Mouse (Mus musculus) kidney, adult 2 months (tissue): ENCODE data around the gene Oxt.

Experiments used
- CTCF ChIP-seq: fragments of 200-500 bp; conservative IDR thresholded peaks from 2 replicates; pipeline ENCODE4 v1.5.1; 2011; ENCODE audit warnings: low read depth, mild to moderate bottlenecking, control low read depth, low read length, moderate library complexity, mixed read lengths; ENCODE audit not compliant: insufficient read depth, insufficient read length
- POLR2A ChIP-seq: fragments of 200-500 bp; IDR thresholded peaks from one replicate; pipeline ENCODE4 v1.6.1; 2011; ENCODE audit warnings: low read depth, low read length, control low read depth

DNA sequence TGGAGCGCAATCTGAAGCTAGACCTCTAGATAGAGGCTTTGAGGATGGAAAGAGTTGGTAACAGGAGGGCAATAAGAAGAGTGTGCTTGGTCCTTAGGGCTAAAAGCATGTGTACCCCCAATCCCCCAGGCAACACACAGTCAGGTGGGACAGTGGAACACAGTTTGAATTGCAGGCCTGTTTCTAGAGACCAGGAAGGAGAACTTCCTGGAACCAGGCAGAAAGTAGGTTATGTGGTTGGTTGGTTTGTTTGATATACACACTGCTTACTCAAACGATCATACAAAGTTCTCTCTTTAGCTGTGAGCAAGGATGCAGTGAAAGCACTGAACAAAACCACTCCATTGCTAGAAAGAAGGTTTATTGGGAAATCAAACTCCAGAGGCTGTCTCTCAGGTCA is 43.8 kb upstream of the Oxt start:
- TF ChIP-seq CTCF (no peak), POLR2A (no peak)
